Mouse (Mus musculus) layer of hippocampus, adult 18-20 months (tissue): ENCODE measurements around the gene Cabp2. TPM values are rescaled to one million over a fixed set of nuclear protein-coding genes. Genes with fewer than 3 reads are reported as not detected.
"Not testable (repeated sequence)": the region's sequence is repeated elsewhere in the genome, so short reads cannot be mapped to it uniquely, and the experiment has no call there.

Experiments used
- DNase-seq, 2 experiments: peaks; one replicate each; pipeline ENCODE4 v3.0.0; 2022; ENCODE audit warnings: low spot score in 2 of 2
- total RNA-seq, 2 experiments: library from RNA; stranded (reverse); gene quantifications; 2 replicates each; pipeline ENCODE4 v1.2.3; 2021

Cabp2 gene
- total RNA-seq, 2 experiments from 2014 or later: not detected

- no peak for DNase-seq
These were observed 41.3 kb downstream of the Cabp2 start for GRCm38 (mm10) chr19:4122411-4123370.

GRCm38 (mm10) chr19:4124432-4124831 is 43.1 kb downstream of the Cabp2 start:
- DNase-seq: no peak

GRCm38 (mm10) chr19:4125268-4125667 is 43.9 kb downstream of the Cabp2 start:
- not testable (repeated sequence) for DNase-seq

GRCm38 (mm10) chr19:4125741-4126696 is 44.6 kb downstream of the Cabp2 start, which contains the start of gene Aip:
TSS of gene Aip (minus strand) at chr19:4125858.
- peak; percentile 98 to 99 for DNase-seq

GRCm38 (mm10) chr19:4126759-4127495 is 45.5 kb downstream of the Cabp2 start:
- DNase-seq: no peak

GRCm38 (mm10) chr19:4129462-4129861 is 48.1 kb downstream of the Cabp2 start:
- DNase-seq: no peak

GRCm38 (mm10) chr19:4130106-4130505 is 48.7 kb downstream of the Cabp2 start:
- no peak for DNase-seq

- no peak for DNase-seq
These were observed 49.7 kb downstream of the Cabp2 start for GRCm38 (mm10) chr19:4131075-4131474.

GRCm38 (mm10) chr19:4131768-4132167 is 50.4 kb downstream of the Cabp2 start:
- DNase-seq: no peak

GRCm38 (mm10) chr19:4134354-4134753 is 53.0 kb downstream of the Cabp2 start:
- DNase-seq: no peak

- not testable (repeated sequence) for DNase-seq
These were observed 54.0 kb downstream of the Cabp2 start for GRCm38 (mm10) chr19:4135229-4135962.

GRCm38 (mm10) chr19:4135963-4136345 is 54.6 kb downstream of the Cabp2 start:
- DNase-seq: not testable (repeated sequence)

- DNase-seq: no peak
These were observed 55.1 kb downstream of the Cabp2 start for GRCm38 (mm10) chr19:4136463-4136862.

Other genes with a start within 250 kb of the Cabp2 start
- 100 to 1,000 TPM in 1 of 2 experiments, 10 to 100 TPM in 1; 85.8 to 106 TPM for gene Chka, start 229.8 kb upstream of the Cabp2 start, total RNA-seq
- gene Tcirg1, start 174.4 kb upstream of the Cabp2 start, total RNA-seq: 10 to 100 TPM; 17.4 to 20.6 TPM
- 100 to 1,000 TPM; 144 to 147 TPM for gene Ndufs8, start 168.8 kb upstream of the Cabp2 start, total RNA-seq
- 1 to 10 TPM; 3.2 to 3.5 TPM for gene Aldh3b1, start 151.8 kb upstream of the Cabp2 start, total RNA-seq
- 10 to 100 TPM; 13.6 to 15.9 TPM for gene Unc93b1, start 146.4 kb upstream of the Cabp2 start, total RNA-seq
- not detected for gene Aldh3b3, start 122.9 kb upstream of the Cabp2 start, total RNA-seq
- under 1 TPM; 0.53 to 0.99 TPM for gene Aldh3b2, start 109.2 kb upstream of the Cabp2 start, total RNA-seq
- gene Acy3, start 95.0 kb upstream of the Cabp2 start, total RNA-seq: 1 to 10 TPM; 2.1 to 2.6 TPM
- not detected for gene Tbx10, start 88.8 kb upstream of the Cabp2 start, total RNA-seq
- 10 to 100 TPM in 1 of 2 experiments, 1 to 10 TPM in 1; 9.5 to 10.1 TPM for gene Nudt8, start 81.0 kb upstream of the Cabp2 start, total RNA-seq
- 1 to 10 TPM in 1 of 2 experiments, under 1 TPM in 1; 0.97 to 1.3 TPM for gene Gm49405, start 81.0 kb upstream of the Cabp2 start, total RNA-seq
- gene Doc2g, start 78.3 kb upstream of the Cabp2 start, total RNA-seq: 1 to 10 TPM; 2.9 to 3.2 TPM
- 100 to 1,000 TPM; 257 TPM for gene Ndufv1, start 68.8 kb upstream of the Cabp2 start, total RNA-seq
- 100 to 1,000 TPM; 455 to 471 TPM for gene Gstp1, start 43.6 kb upstream of the Cabp2 start, total RNA-seq
- gene Gstp2, start 35.6 kb upstream of the Cabp2 start, total RNA-seq: 10 to 100 TPM; 44.0 to 76.5 TPM
- not detected for gene Gstp3, start 22.0 kb upstream of the Cabp2 start, total RNA-seq
- gene Cdk2ap2, start 15.6 kb downstream of the Cabp2 start, total RNA-seq: 10 to 100 TPM; 36.2 to 38.7 TPM
- 100 to 1,000 TPM; 174 to 181 TPM for gene Pitpnm1, start 18.4 kb downstream of the Cabp2 start, total RNA-seq
- gene Aip, start 44.3 kb downstream of the Cabp2 start, total RNA-seq: 100 to 1,000 TPM; 121 to 140 TPM
- gene Gpr152, start 58.2 kb downstream of the Cabp2 start, total RNA-seq: not detected
- gene Cabp4, start 62.5 kb downstream of the Cabp2 start, total RNA-seq: under 1 TPM; 0.22 to 0.30 TPM
- 10 to 100 TPM; 77.0 to 97.3 TPM for gene Coro1b, start 67.0 kb downstream of the Cabp2 start, total RNA-seq
- 1 to 10 TPM; 1.6 to 2.5 TPM for gene Ptprcap, start 72.0 kb downstream of the Cabp2 start, total RNA-seq
- 10 to 100 TPM; 32.7 to 38.3 TPM for gene Rps6kb2, start 81.8 kb downstream of the Cabp2 start, total RNA-seq
- gene Carns1, start 93.9 kb downstream of the Cabp2 start, total RNA-seq: 1 to 10 TPM; 6.3 to 7.1 TPM
- 1 to 10 TPM in 1 of 2 experiments, under 1 TPM in 1; 0.52 to 1.0 TPM for gene Tbc1d10c, start 109.7 kb downstream of the Cabp2 start, total RNA-seq
- gene Ppp1ca, start 110.5 kb downstream of the Cabp2 start, total RNA-seq: 100 to 1,000 TPM; 268 TPM
- 1 to 10 TPM; 7.9 to 9.6 TPM for gene Rad9a, start 120.1 kb downstream of the Cabp2 start, total RNA-seq
- under 1 TPM; 0.38 to 0.57 TPM for gene Clcf1, start 132.7 kb downstream of the Cabp2 start, total RNA-seq
- gene AC109138.7, start 132.8 kb downstream of the Cabp2 start, total RNA-seq: not detected
- 10 to 100 TPM; 14.4 to 16.5 TPM for gene Pold4, start 150.3 kb downstream of the Cabp2 start, total RNA-seq
- 10 to 100 TPM; 49.5 to 49.6 TPM for gene Ssh3, start 187.6 kb downstream of the Cabp2 start, total RNA-seq
- gene Ankrd13d, start 201.6 kb downstream of the Cabp2 start, total RNA-seq: 10 to 100 TPM; 58.5 to 59.2 TPM
- 100 to 1,000 TPM; 184 to 192 TPM for gene Grk2, start 224.6 kb downstream of the Cabp2 start, total RNA-seq